Mouse (Mus musculus) liver, postnatal 0 days (tissue): ENCODE results near the gene Zfp54. TPM values are rescaled to one million over a fixed set of nuclear protein-coding genes. Genes with fewer than 3 reads are reported as not detected.
A peak's percentile ranks its signal among the peaks of the same experiment; 100 is the strongest.
"Not testable (repeated sequence)": the region's sequence is repeated elsewhere in the genome, so short reads cannot be mapped to it uniquely, and the experiment has no call there.

Experiments used
- ATAC-seq: fragments of 200-750 bp; cut with Nextera tagmentation; 2 replicates; pipeline ENCODE4 v1.8.0; 2017; ENCODE audit warnings: mild to moderate bottlenecking, moderate library complexity
- DNase-seq: peaks from one replicate; pipeline ENCODE4 v3.0.0-alpha.2; 2016
- H3K27ac ChIP-seq: fragments of 300-500 bp; sonication (generic); 2 replicates; pipeline ENCODE4 v1.5.1; 2014; ENCODE audit warnings: antibody characterized with exemption, moderate library complexity, mild to moderate bottlenecking, low read depth
- H3K27me3 ChIP-seq: fragments of 300-500 bp; sonication (generic); 2 replicates; pipeline ENCODE4 v1.6.1; 2014; ENCODE audit warnings: low read length, control low read depth, mixed read lengths; ENCODE audit not compliant: insufficient read depth
- H3K36me3 ChIP-seq: fragments of 300-500 bp; sonication (generic); replicated peaks from 2 replicates; pipeline ENCODE4 v1.6.1; 2014; ENCODE audit warnings: mild to moderate bottlenecking, control low read depth, low read length, moderate library complexity, mixed read lengths; ENCODE audit not compliant: insufficient read depth
- H3K4me1 ChIP-seq: fragments of 300-500 bp; sonication (generic); 2 replicates; pipeline ENCODE4 v1.6.1; 2014; ENCODE audit warnings: antibody characterized with exemption, mild to moderate bottlenecking, control low read depth; ENCODE audit not compliant: insufficient read depth
- H3K4me2 ChIP-seq: fragments of 300-500 bp; sonication (generic); 2 replicates; pipeline ENCODE4 v1.6.1; 2014; ENCODE audit warnings: low read depth, mild to moderate bottlenecking, low read length, moderate library complexity, mixed read lengths
- H3K4me3 ChIP-seq: fragments of 300-500 bp; sonication (generic); 2 replicates; pipeline ENCODE4 v1.5.1; 2014; ENCODE audit warnings: low read depth, low read length
- H3K9ac ChIP-seq: fragments of 300-500 bp; sonication (generic); replicated peaks from 2 replicates; pipeline ENCODE4 v1.6.1; 2014; ENCODE audit warnings: mild to moderate bottlenecking, moderate library complexity
- H3K9me3 ChIP-seq: fragments of 300-500 bp; sonication (generic); 2 replicates; pipeline ENCODE4 v1.6.1; 2016; ENCODE audit warnings: mild to moderate bottlenecking, control low read depth, low read length, mixed read lengths
- CTCF ChIP-seq: sonication (generic); IDR thresholded peaks from 2 replicates; pipeline ENCODE4 v1.5.1; 2016; ENCODE audit warnings: antibody characterized with exemption, low read depth
- EP300 ChIP-seq: IDR thresholded peaks from 2 replicates; pipeline ENCODE4 v1.6.1; 2016; ENCODE audit warnings: antibody characterized with exemption, low read depth, mild to moderate bottlenecking
- WGBS: fragments of 180-500 bp; shearing (Covaris S2); extraction: QIAGEN DNeasy Blood & Tissue Kit; methylation state at CpG from one replicate; pipeline ENCODE4 v1.1.7; 2014; ENCODE audit not compliant: insufficient replicate concordance; 5-methylcytosine and 5-hydroxymethylcytosine counted together
- polyA plus RNA-seq: library from polyadenylated mRNA; unstranded; fragments of >200 nt; fragmentation: Nextera tagmentation; extraction: Ambion mirVana; gene quantifications from 2 replicates; pipeline ENCODE4 v1.2.1, GENCODE M21; 2015

Zfp54 gene
- polyA plus RNA-seq, 1 experiment from 2014 or later: 1.9 TPM

DNA sequence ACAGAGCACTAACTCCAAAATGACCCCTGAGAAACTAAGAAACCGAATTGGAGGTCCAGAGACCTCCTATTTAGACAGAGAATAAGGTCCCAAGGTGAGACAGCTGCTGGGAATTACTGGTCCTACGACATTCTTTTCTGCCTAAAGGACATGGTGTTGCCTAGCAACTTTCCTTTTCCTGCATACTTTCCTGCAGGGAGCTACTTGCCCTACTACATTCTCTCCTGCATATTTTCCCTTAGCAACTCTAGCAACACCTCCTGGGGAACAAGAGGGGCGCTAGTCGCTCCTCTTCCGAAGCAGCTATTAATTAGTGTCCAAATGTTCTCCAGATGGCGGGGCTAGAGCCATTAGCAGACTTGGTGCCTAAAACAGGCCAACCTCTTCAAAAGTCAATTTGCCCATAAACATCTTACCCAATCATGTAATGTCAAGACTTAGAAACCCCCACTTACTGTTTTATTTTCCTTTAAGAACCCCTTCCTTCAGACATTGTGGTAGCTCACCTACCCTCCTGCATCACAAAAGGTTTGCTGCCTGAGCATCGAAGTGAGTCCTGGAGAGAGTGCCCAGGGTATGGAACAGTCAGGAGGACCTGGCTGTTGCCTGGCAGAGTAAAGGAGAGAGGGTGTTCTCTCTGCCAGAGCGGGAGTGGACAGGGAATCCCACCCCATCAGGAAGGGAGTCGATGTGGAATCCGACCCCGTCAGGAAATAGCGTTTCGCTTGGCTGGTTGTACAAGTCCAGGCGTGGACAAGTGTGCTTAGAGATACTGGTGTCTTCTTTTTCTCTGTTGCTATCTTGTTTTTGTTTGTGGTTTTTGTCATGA, 50.5 kb downstream of the Zfp54 start:
- Histone ChIP-seq H3K9me3 (no peaks in the 10 kb centered on the region), H3K9ac (no peak overlapping the region), H3K27me3 (no peaks in the 10 kb centered on the region), H3K27ac (no peak overlapping the region), H3K4me1 (peaks cover 8% of the 10 kb centered on the region; the same call in 1 of the 2 replicates), H3K36me3 (no peaks in the 10 kb centered on the region), H3K4me2 (peak overlapping the region; percentile 7; the same call in 1 of the 2 replicates), H3K4me3 (no peak overlapping the region)
- 39% methylated on average over 14 of the region's 14 CpGs for WGBS
- no peak for ATAC-seq
- TF ChIP-seq CTCF: 0 out of 2 replicates have a peak, but pooled peaks have one; percentile 21
- TF ChIP-seq EP300: no peak
- no peak for DNase-seq

- Histone ChIP-seq H3K4me2 (peak overlapping the region; percentile 45), H3K9ac (peak overlapping the region; percentile 48), H3K27ac (peak overlapping the region; percentile 66)
- 6% methylated on average over 8 of the region's 10 CpGs for WGBS
- not testable (repeated sequence) for DNase-seq, H3K27me3 ChIP-seq, H3K4me3 ChIP-seq, H3K9me3 ChIP-seq, H3K4me1 ChIP-seq, H3K36me3 ChIP-seq, ATAC-seq
These were observed 51.7 kb downstream of the Zfp54 start for GRCm38 (mm10) chr17:21474729-21475128.

GRCm38 (mm10) chr17:21475290-21475689, 52.3 kb downstream of the Zfp54 start:
- H3K4me1 ChIP-seq, H3K9ac ChIP-seq, H3K27me3 ChIP-seq, H3K36me3 ChIP-seq, ATAC-seq, DNase-seq, H3K4me3 ChIP-seq, H3K4me2 ChIP-seq, H3K9me3 ChIP-seq: not testable (repeated sequence)
- WGBS: 25% methylated on average over 1 of the region's 1 CpGs
- H3K27ac ChIP-seq: peak overlapping the region; percentile 66

- H3K9me3 ChIP-seq, H3K4me1 ChIP-seq, DNase-seq, H3K4me3 ChIP-seq, H3K36me3 ChIP-seq, H3K9ac ChIP-seq, H3K27me3 ChIP-seq, ATAC-seq, H3K4me2 ChIP-seq: not testable (repeated sequence)
- 56% methylated on average over 4 of the region's 9 CpGs for WGBS
- 0 out of 2 replicates have a peak overlapping the region, but pooled peaks have one; percentile 39 for H3K27ac ChIP-seq
These were observed 53.3 kb downstream of the Zfp54 start for GRCm38 (mm10) chr17:21476351-21476750.

GRCm38 (mm10) chr17:21478103-21478777, 55.2 kb downstream of the Zfp54 start:
- not testable (repeated sequence) for H3K36me3 ChIP-seq, H3K9me3 ChIP-seq, H3K4me3 ChIP-seq, DNase-seq, H3K9ac ChIP-seq, H3K4me1 ChIP-seq, H3K4me2 ChIP-seq, H3K27me3 ChIP-seq
- H3K27ac ChIP-seq: peak overlapping the region; percentile 37
- WGBS: 57% methylated on average over 10 of the region's 10 CpGs
- ATAC-seq: peak; percentile 78

Other genes starting within 250 kb of the Zfp54 start
- gene Vmn1r234, start 197.1 kb upstream of the Zfp54 start, polyA plus RNA-seq: not detected in 2 replicates
- not detected in 2 replicates for gene Vmn1r235, start 166.8 kb upstream of the Zfp54 start, polyA plus RNA-seq
- not detected in 2 replicates for gene Vmn1r236, start 140.3 kb upstream of the Zfp54 start, polyA plus RNA-seq
- not detected in 2 replicates for gene Vmn1r237, start 111.4 kb upstream of the Zfp54 start, polyA plus RNA-seq
- gene Zfp677, start 39.5 kb upstream of the Zfp54 start, polyA plus RNA-seq: 0.40 and 0.55 TPM in 2 replicates
- gene Zfp51, start 27.1 kb downstream of the Zfp54 start, polyA plus RNA-seq: 3.1 and 4.7 TPM in 2 replicates
- 2.7 and 3.5 TPM in 2 replicates for gene Zfp53, start 65.8 kb downstream of the Zfp54 start, polyA plus RNA-seq
- gene Zfp52, start 112.3 kb downstream of the Zfp54 start, polyA plus RNA-seq: 0.85 and 1.2 TPM in 2 replicates
- gene Zfp948, start 143.8 kb downstream of the Zfp54 start, polyA plus RNA-seq: 3.2 and 3.7 TPM in 2 replicates
- 0.80 and 1.1 TPM in 2 replicates for gene Zfp983, start 227.4 kb downstream of the Zfp54 start, polyA plus RNA-seq